Mouse (Mus musculus): Measurements from ENCODE around the gene Lamtor2.

Gene Lamtor2

DNA sequence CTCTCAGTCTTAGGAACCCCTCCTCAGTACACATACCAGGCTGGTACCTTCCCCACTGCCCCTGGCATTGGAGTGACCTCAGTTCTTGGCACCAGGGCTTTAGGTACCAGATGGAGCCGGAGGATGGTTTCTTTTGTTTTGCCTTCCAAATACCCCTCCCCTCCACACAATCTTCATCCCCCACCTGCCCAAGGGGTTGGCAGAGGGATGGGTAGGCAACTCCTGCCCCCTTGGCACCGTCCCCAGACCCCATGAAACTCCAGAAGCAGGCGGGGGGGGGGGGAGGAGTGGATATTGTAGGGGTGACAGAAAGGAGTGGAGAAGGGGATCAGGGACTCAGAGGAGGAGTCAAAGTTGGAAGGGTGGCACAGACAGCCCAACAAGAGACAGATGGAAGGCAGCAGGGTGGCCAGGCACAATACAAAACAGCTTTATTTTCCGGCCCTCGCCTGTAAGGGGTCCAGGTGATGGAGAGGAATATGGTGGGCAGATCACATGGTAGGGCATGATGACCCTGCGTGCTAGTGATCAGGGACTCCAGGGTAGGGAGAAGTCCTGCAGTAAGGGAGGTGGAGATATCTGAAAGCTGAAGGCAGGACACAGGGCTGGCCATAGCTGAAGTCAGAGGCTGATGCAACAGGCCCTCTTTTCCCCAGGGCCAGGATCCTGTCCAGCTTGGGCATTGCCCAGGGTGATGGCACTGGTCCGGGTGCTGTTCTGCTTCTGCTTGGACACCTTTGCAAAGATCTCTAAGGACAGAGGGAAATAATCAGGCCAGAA, 11.1 kb downstream of the Lamtor2 start:
- no peak for DNase-seq

DNA sequence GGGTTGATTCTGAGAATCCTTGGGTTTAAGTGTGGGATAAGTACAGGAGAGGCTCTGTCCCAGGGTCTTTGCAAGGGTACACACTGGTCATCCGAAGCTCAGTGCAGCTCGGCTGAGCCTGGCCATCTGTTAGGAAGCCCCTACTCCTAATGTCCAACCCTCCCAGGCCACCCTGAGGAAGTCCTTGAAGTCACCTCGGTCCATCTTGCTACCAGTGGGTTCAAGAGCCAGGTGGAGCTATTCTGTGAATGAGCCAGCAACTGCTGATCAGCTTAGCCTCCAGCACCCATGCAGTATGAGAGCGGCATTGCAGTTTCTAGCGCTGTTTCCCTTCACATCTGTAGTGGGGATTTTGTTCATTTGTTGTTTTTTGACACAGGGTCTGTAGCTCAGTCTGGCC, 12.8 kb downstream of the Lamtor2 start:
- DNase-seq = no peak

DNA sequence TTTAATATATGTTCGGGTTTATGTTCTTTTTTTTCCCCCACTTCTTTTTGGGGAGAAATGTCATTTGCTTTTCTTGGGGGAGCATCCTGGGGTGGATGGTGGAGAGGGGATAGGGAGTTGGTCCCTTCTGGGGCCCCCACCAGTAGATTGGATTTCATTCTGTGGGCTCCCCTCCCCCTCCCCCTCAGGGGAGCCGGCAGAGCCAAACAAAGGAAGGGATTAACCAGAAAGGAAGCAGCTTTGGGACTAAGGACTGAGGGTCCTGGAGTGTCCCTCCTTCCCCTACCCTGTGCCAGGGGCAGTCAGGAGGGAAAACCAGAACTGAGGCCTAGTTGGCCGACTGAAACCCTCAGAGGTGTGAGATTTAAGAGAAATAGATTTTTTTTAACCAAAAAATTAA, 13.5 kb downstream of the Lamtor2 start:
- no peak for DNase-seq

DNA sequence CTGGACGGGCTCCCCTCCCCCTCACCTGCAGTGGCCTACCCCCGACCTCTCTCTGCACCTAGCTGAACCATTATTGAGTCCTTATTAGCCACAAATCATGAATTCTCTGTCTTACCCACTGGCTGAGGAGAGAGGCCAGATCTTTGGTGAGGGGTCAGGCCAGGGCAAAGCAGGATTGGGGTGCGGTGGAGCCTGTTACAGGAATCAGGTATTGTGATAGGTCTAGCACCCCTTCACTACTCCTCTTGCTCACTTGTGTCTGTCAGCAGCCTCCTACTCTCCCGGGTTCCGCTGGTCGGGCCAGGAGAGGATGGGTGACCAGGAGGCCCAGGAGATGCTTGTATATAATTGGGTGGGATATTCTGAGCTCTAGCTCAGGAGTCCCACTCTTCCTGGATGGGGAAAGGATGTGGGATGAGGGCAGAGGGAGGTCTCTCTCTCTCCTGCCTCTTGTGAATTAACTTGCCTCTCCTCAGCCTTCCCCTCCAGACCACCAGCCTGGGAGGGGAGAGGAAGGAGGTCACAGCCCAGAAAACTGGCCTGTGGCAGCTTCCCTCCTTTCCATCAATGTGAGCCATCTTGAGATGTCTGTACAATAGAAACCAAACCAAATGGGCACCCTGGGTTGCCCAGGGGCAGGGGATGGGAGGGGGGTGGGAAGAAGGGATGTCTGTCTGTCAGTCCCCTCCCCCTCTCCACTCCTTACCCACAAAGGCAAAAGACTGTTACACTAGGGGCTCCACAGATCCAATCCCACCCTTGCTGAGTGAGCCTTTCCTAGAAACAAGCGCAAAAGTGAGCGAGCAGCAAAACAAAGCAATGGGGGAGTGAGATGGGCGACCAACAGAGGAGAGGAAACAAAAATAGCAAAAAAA, 14.4 kb downstream of the Lamtor2 start:
- no peak for DNase-seq

DNA sequence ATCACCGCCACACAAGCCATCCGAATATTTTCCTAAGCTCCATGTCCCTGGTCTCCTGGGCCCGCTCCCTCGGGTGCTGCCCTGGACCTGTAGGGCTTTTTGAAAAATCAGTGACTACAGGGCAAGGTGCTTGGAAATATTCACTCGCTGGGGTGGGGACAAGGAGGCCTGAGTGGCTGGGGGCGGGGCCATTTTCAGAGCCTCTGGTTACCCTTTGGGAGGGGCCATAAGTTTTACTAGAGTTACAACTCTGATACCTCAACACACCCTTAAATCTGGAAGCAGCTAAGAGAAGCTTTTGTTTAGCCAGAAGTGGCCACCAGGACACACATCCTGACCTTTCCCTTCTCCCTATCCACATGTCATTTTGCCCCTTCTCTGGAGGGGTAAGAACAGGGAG, 15.7 kb downstream of the Lamtor2 start:
- no peak for DNase-seq

DNA sequence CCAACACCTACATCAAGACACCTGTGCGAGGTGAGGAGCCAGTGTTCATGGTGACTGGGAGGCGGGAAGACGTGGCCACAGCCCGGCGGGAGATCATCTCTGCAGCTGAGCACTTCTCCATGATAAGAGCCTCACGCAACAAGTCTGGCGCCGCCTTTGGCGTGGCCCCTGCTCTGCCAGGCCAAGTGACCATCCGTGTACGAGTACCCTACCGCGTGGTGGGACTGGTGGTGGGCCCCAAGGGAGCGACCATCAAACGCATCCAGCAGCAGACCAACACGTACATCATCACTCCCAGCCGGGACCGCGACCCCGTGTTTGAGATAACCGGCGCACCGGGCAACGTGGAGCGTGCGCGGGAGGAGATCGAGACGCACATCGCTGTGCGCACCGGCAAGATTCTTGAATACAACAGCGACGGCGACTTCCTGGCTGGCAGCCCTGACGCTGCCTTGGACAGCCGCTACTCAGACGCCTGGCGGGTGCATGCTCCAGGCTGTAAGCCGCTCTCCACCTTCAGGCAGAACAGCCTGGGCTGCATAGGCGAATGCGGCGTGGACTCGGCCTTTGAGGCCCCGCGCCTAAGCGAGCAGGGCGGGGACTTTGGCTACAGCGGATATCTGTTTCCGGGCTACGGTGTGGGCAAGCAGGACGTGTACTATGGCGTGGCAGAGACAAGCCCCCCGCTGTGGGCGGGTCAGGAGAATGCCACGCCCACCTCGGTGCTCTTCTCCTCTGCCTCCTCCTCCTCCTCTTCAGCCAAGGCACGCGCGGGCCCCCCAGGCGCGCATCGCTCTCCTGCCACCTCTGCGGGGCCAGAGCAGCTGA, 16.6 kb downstream of the Lamtor2 start:
- DNase-seq = peak; percentile 74 to 84

DNA sequence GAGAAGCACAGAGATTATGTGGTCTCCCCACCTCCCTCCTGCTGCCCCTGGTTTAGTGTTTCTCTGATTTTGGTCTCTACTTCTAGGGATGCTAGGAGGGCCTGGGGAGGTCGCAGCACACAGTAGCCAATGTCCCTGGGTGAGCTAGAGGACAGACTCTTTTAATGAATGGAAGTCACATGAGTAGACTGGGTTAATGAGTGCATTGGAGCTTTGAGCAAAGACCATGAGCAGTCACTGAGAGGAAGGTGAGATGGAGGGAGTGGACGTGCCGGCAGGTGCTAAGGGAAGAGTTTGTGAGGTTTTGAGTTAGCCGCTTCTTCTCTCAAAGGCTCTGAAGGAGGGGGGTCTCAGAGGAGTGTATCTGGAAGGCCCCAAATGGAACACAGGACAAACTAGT, 17.3 kb downstream of the Lamtor2 start:
- no peak for DNase-seq

DNA sequence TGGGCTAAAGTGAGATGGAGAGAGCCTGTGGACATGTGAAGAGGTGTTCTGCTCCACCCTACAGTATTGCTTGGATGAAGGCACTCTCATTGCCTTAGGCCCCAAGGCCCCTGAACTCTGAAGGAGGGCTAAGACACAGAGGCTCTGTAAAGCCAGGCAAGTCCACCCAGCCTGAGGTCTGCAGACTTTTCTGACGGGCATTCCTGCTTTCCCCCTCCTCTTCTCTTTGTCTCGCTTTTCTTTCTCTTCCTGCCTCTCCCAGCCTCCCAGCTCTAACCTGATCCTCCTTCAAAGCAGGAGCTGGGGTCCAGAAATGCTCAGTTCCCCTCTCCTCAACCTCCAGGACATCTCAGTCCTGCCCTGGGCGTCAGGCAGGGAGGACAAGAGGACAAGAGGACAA, 17.9 kb downstream of the Lamtor2 start:
- DNase-seq = no peak

DNA sequence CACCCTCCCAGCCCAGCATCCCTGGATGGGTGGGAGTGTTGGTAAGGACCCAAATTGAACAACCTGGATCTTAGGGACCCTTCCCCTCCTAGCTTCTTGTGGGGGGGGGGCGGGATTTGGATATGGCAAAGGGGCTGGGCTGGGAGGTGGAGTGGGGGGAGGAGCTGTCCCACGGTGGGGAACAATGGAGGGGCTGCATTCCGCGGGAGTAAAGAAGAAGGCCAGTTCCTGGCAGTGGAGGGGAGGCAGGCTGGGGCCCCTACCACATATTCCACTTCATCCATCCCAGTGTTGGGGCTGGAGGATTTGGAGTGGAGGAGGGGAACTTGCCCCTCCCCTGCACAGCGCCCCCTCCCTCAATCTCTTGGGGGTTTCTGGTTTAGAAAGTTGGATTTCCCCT, 19.2 kb downstream of the Lamtor2 start:
- DNase-seq = no peak

DNA sequence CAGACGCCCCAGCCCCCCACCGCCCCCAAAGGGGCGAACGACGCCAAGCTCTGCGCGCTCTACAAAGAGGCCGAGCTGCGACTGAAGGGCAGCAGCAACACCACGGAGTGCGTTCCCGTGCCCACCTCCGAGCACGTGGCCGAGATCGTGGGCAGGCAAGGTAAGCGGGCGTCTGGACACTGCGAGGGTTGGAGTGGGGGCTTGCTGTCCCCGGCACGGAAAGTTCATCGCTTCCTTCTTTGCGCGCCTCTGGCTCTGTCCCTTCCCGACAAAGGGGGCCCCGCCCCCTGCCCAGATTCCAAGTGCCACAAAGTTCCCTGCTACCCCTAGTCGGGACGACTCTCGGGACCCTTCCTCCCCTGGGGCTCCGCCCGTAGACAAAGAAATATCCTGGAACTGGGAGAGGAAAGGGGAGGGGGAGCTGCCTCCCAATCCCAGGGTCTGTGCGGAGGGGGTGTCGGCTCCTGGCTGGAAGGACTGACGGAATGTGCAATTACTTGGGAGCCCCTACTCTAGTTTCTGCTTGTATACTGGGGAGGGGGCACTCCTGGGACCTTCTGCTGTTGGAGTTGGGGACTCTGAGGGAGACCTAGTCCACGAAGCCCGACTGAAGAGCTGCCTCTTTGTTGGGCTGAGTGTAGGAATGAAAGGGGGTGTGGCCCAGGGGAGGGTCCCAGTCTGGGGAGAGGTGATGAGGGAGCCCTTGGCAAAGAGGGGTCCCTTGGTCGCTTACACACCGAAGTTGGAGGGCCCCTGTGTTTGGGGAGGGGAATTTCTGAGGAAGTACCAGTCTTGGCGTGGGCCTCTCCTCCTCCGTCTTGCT, 20.0 kb downstream of the Lamtor2 start:
- peak; percentile 70 to 74 for DNase-seq

DNA sequence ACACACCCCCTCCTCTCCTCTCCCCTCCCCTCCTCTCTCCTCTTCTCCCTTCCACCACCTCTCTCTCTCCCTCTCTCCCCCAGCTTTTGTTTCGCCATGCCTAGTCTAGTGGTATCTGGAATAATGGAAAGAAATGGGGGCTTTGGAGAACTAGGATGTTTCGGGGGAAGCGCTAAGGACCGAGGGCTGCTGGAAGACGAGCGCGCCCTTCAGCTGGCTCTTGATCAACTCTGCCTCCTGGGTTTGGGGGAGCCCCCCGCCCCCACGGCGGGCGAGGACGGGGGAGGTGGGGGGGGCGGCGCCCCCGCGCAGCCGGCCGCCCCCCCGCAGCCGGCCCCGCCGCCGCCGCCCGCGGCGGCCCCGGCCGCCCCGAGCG, 20.6 kb downstream of the Lamtor2 start, which contains the start of gene Mex3a:
Gene Mex3a, plus strand, starts transcription at position 97 of the 376 bp plus-strand sequence.
- DNase-seq = no peak

DNA sequence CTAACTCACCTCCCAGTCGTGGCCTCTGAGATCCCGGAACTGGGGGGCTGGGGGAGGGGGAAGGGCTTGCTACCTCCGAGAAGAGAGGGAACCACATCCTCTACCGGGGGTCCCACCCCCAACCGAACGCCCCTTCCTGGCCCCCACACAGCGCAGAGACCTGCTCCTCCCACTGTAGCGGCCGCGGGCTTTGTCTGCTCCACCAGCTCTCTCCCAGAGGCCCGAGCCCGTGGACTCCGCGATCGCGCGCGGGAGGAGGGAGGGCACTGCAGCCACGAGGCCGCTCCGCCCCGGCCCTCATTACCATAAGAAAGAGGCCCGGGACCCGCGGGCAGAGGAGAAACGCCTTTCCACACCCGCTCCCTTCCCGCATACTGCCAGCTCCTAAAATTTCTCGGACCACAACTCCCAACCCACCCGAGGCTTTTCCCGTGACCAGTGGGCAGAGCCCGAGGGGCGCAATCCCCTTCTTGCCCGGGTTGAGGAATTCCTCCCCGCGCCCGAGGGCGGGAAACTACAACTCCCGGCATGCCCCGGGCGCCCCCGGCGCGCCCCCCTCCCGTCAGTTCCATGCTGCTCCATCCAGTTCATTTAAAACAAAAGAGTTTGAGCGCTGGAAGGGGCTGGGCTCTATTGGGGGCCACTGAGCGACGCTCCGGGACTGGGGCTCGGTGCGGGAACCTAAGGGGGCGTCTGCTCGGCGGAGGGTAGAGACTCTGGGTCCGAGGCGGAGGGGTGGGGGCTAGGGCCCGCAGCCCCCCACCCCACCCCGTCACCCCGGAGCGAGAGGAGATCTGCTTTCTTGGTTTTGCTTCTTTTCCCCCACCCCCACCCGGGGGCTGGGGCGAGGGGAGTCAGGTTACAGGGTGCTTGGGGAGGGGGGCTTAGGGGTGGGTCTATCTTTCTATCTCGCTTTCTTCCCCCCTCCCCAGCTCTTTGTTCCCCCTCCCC, 21.3 kb downstream of the Lamtor2 start:
- DNase-seq = peak; percentile 92 to 95

DNA sequence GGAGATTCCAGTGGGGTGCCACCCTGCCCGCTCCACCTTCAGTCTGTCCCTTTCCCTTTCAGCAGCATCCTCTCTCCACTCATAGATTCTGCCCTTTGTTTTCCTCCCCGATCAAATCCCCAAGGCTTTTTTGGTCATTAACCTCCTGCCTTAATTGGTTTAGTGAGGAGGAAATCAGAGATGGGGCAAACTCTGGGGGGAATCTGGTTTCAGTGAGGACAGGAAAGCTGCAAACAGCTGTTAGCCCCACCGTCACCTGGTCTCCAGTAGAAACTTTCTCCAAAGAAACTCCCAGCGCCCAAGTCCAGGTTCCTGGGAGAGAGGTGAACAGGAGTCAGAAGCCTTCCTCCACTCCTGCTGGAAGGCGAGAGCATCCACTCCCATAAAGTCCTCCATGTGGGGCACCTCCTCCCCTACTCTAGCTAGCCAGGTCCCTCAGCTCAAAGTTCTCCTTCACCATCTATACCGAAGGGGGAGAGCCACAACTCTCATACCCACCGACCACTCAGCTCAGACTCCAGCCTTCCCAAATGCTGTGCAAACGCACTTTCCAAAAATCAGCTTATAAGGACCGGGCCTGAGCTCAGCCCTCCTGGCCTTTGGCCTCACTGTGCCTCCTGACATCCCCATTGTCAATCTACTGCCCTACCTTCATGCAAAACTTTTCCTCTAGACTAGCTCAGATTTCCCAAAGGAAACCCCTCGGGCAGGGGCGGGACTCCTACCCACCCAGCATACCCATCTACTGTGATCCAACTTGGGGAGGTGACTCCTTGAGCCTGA, 22.6 kb downstream of the Lamtor2 start:
- no peak for DNase-seq

DNA sequence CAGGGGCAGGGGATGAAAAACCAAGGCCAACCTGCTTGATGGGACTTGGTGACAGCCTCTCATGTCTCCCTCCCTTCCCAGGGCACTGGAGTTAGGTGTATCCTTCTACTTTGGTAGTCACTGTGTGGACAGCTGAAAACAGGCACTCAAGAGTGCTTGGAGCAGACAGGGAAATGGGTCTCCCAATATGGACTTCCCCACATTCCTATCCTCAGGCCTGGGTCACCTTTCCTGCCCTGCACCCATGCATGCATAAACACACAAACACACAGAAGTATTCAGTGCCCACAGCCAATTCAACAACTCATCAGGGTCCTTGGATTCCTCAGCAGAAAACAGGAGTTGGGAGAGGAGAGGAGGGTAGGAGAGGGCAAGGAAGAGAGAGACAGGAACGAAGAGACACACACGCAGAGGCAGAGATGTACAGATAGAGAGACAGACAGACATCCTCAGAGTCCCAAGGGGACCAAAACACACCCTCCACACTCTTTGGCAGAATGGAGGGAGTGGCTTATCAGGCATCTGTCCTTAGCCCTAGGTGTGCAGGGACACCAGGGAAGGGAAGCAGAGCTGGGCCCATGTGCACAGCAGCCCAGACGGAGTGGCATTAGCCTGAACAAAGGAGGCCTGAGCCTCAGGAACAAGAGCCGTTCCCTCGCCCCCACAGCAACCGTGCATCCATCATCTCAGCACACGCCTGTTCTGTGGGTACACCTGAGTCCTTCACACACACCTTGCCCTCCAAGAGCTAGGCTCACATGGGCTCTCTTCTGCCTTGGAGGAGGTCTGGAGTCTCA, 23.5 kb downstream of the Lamtor2 start:
- no peak for DNase-seq

DNA sequence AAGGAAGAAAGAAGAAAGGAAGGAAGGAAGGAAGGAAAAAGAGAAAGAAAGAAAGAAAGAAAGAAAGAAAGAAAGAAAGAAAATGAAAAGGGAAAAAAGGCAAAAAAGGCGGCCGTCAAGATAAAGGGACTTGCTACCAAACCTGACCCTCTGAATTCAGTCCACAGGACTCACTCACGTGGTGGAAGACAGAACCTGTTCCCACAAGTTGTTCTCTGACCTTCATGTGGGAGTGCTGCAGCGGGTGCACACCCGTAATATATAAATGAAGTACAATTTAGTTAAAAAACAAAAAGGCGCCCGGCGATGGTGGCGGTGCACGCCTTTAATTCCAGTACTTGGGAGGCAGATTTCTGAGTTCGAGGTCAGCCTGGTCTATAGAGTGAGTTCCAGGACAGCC, 24.2 kb downstream of the Lamtor2 start:
- DNase-seq = no peak

DNA sequence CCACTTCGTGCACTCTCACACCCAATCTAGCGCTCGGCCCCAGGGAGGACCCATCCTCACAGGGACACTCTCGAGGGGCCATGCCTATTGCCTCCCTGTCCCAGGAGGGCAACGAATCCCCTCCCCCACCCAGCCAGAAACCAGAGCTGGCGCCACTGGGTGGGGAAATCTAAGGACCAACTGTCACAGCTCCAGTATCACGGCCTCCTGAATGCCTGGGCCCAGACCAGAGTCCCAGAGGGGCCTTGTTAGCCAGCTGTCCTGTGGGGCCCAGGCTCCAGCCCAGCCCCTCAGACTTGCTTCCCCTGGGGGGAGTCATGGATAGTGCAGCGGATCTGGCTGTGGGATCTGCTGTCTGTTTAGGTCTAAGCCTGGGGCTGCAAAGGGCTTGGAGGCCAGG, 25.3 kb downstream of the Lamtor2 start:
- no peak for DNase-seq

DNA sequence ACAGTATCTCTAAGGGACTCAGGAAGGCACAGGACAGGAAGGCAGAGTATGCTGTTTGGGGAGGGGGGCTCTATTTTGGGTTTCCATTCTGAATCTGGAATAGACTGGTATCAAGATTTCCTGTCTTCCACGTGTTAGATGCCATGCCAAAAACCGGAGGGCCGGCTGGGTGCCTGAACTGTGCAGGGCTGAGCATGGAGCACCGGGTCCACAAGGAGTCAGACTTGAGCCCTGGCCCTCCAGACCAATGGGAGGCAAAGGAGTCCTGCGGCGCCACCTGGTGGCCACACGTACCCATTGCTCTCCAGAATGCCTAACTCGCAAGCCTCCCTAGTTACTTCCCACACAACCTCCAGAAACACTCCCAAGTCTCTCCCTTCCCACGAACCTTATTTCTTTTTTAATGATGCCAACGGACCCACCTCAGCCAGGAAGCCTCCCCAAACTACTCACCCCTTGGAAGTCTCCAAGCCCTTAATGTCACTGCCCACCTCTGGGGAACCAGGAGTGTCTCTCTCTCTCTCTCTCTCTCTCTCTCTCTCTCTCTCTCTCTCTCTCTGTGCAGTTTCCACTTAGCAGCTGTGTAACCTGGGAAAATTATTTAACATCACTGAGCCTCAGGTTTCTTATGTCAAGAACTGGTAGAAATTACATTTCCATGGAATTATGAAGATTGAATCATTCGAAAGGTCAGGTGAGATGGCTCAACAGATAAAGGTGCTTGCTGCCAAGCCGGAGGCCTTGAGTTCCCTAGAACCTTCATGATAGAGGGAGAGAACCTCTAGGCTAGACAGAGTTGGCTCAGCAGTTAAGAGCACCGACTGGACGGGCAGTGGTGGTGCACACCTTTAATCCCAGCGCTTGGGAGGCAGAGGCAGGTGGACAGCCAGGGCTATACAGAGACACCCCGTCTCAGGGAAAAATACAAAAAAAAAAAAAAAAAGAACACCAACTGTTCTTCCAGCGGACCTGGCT, 26.4 kb downstream of the Lamtor2 start:
- peak; percentile 91 to 93 for DNase-seq

DNA sequence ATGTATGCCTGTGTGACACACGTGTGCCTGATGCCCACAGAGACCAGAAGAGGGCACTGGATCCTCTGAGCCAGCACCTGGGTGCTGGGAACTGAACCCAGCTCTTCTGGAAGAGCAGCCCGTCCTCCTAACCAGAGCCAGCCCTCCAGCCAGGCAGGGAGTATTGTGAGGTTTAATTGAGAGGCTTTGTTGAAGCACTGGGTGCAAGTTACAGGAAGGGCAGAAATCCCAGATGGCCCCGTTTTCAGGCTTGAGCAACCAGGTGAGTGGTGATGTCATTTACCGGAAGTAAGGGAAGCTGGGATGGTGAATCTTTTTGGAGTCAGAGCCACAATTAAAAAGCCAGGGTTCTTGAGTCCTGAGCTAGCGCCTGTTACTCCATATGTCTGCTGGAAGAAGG, 27.9 kb downstream of the Lamtor2 start:
- no peak for DNase-seq

All from kidney, postnatal 4 days (tissue).